Mouse (Mus musculus) mesoderm, embryonic 11.5 days (tissue): Measurements from ENCODE around the gene Taf5l.
"Not testable (repeated sequence)": the region's sequence is repeated elsewhere in the genome, so short reads cannot be mapped to it uniquely, and the experiment has no call there.

Experiments used
- DNase-seq: peaks from one replicate; pipeline ENCODE4 v3.0.0-alpha.2; 2012; ENCODE audit warnings: low read depth, low spot score

Gene Taf5l

GRCm38 (mm10) chr8:124014299-124014698 lies 6.9 kb downstream of the Taf5l start:
- not testable (repeated sequence) for DNase-seq

GRCm38 (mm10) chr8:124011989-124012586 lies 9.1 kb downstream of the Taf5l start:
- DNase-seq = no peak

GRCm38 (mm10) chr8:124011580-124011979 lies 9.6 kb downstream of the Taf5l start:
- no peak for DNase-seq

- DNase-seq = no peak
Observed at GRCm38 (mm10) chr8:124007829-124008228, 13.4 kb downstream of the Taf5l start.

GRCm38 (mm10) chr8:124002546-124003108 lies 18.6 kb downstream of the Taf5l start:
- no peak for DNase-seq

- DNase-seq = no peak
Observed at GRCm38 (mm10) chr8:123999568-123999967, 21.6 kb downstream of the Taf5l start.

- no peak for DNase-seq
Observed at GRCm38 (mm10) chr8:123993997-123994396, 27.2 kb downstream of the Taf5l start.

GRCm38 (mm10) chr8:123993597-123993996 lies 27.6 kb downstream of the Taf5l start:
- no peak for DNase-seq

GRCm38 (mm10) chr8:123992587-123992986 lies 28.6 kb downstream of the Taf5l start:
- DNase-seq = no peak

- DNase-seq = no peak
Observed at GRCm38 (mm10) chr8:123990277-123991049, 30.7 kb downstream of the Taf5l start.

GRCm38 (mm10) chr8:123989128-123989527 lies 32.1 kb downstream of the Taf5l start:
- no peak for DNase-seq

GRCm38 (mm10) chr8:123988605-123989038 lies 32.6 kb downstream of the Taf5l start:
- DNase-seq = no peak

GRCm38 (mm10) chr8:123982826-123983400 lies 38.3 kb downstream of the Taf5l start, which contains the start of gene Abcb10:
Abcb10 (minus strand) TSS chr8:123983122.
- DNase-seq = peak; percentile 92

GRCm38 (mm10) chr8:123982291-123982793 lies 38.9 kb downstream of the Taf5l start:
- DNase-seq = peak; percentile 23

- DNase-seq = no peak
Observed at GRCm38 (mm10) chr8:123981674-123982073, 39.5 kb downstream of the Taf5l start.

- no peak for DNase-seq
Observed at GRCm38 (mm10) chr8:123980239-123980638, 41.0 kb downstream of the Taf5l start.

- DNase-seq = no peak
Observed at GRCm38 (mm10) chr8:123978926-123979325, 42.3 kb downstream of the Taf5l start.

GRCm38 (mm10) chr8:123978166-123978838 lies 42.9 kb downstream of the Taf5l start:
- no peak for DNase-seq

GRCm38 (mm10) chr8:123977499-123977898 lies 43.7 kb downstream of the Taf5l start:
- no peak for DNase-seq

- no peak for DNase-seq
Observed at GRCm38 (mm10) chr8:123973495-123973894, 47.7 kb downstream of the Taf5l start.

GRCm38 (mm10) chr8:123966896-123967295 lies 54.3 kb downstream of the Taf5l start:
- peak; percentile 35 for DNase-seq

GRCm38 (mm10) chr8:123961371-123961770 lies 59.8 kb downstream of the Taf5l start:
- no peak for DNase-seq
